Mouse (Mus musculus): Measurements from ENCODE around the gene Olfr1195. TPM values are rescaled to one million over a fixed set of nuclear protein-coding genes. Genes with fewer than 3 reads are reported as not detected.

Olfr1195 gene
- not detected in 4 replicates for total RNA-seq (2023; ENCODE audit: inconsistent age)

GRCm38 (mm10) chr2:88689087-88689486 is at the start of gene Olfr1195:
Gene Olfr1195 (minus strand): TSS chr2:88689187.

GRCm38 (mm10) chr2:88732266-88732665 is 43.3 kb upstream of the Olfr1195 start, which contains the start of gene Olfr1197:
Gene Olfr1197 (minus strand): TSS chr2:88732366.

GRCm38 (mm10) chr2:88704497-88704896 is 15.5 kb upstream of the Olfr1195 start, which contains the start of gene Olfr1196:
Gene Olfr1196 (minus strand): TSS chr2:88704597.

GRCm38 (mm10) chr2:88675328-88675727 is 13.7 kb downstream of the Olfr1195 start, which contains the start of gene Olfr1193:
Gene Olfr1193 (plus strand): TSS chr2:88675628.

GRCm38 (mm10) chr2:88648209-88648608 is 40.8 kb downstream of the Olfr1195 start, which contains the start of gene Olfr1192-ps1:
Gene Olfr1192-ps1 (plus strand): TSS chr2:88648509.

GRCm38 (mm10) chr2:88640242-88640641 is 48.7 kb downstream of the Olfr1195 start, which contains the start of gene Olfr1191-ps1:
Gene Olfr1191-ps1 (plus strand): TSS chr2:88640542.

Other genes starting within 250 kb of the Olfr1195 start
- not detected in 4 replicates for gene Gm13757, start 240.1 kb downstream of the Olfr1195 start, total RNA-seq (2023; ENCODE audit: inconsistent age)
- gene Olfr1183, start 234.3 kb downstream of the Olfr1195 start, total RNA-seq (2023; ENCODE audit: inconsistent age): not detected in 4 replicates
- gene Olfr1184, start 205.6 kb downstream of the Olfr1195 start, total RNA-seq (2023; ENCODE audit: inconsistent age): not detected in 4 replicates
- gene Olfr1185-ps1, start 195.9 kb downstream of the Olfr1195 start, total RNA-seq (2023; ENCODE audit: inconsistent age): not detected in 4 replicates
- not detected in 4 replicates for gene Olfr1186, start 170.6 kb downstream of the Olfr1195 start, total RNA-seq (2023; ENCODE audit: inconsistent age)
- gene Olfr1188, start 132.3 kb downstream of the Olfr1195 start, total RNA-seq (2023; ENCODE audit: inconsistent age): not detected in 4 replicates
- not detected in 4 replicates for gene Olfr1189, start 102.7 kb downstream of the Olfr1195 start, total RNA-seq (2023; ENCODE audit: inconsistent age)
- 0.15 to 0.26 TPM (median 0.16 TPM) in 3 of 4 replicates, not detected in the other for gene Olfr1191-ps1, start 48.6 kb downstream of the Olfr1195 start, total RNA-seq (2023; ENCODE audit: inconsistent age)
- not detected in 4 replicates for gene Olfr1192-ps1, start 40.7 kb downstream of the Olfr1195 start, total RNA-seq (2023; ENCODE audit: inconsistent age)
- gene Olfr1193, start 13.6 kb downstream of the Olfr1195 start, total RNA-seq (2023; ENCODE audit: inconsistent age): not detected in 4 replicates
- not detected in 4 replicates for gene Olfr1196, start 15.4 kb upstream of the Olfr1195 start, total RNA-seq (2023; ENCODE audit: inconsistent age)
- gene Olfr1197, start 43.2 kb upstream of the Olfr1195 start, total RNA-seq (2023; ENCODE audit: inconsistent age): not detected in 4 replicates
- not detected in 4 replicates for gene Olfr1198, start 62.2 kb upstream of the Olfr1195 start, total RNA-seq (2023; ENCODE audit: inconsistent age)
- not detected in 4 replicates for gene Olfr1199, start 71.3 kb upstream of the Olfr1195 start, total RNA-seq (2023; ENCODE audit: inconsistent age)
- gene Olfr1200, start 81.3 kb upstream of the Olfr1195 start, total RNA-seq (2023; ENCODE audit: inconsistent age): not detected in 4 replicates
- gene Olfr1201, start 103.8 kb upstream of the Olfr1195 start, total RNA-seq (2023; ENCODE audit: inconsistent age): not detected in 4 replicates
- gene Olfr1202, start 125.3 kb upstream of the Olfr1195 start, total RNA-seq (2023; ENCODE audit: inconsistent age): not detected in 4 replicates
- gene Olfr1205, start 140.6 kb upstream of the Olfr1195 start, total RNA-seq (2023; ENCODE audit: inconsistent age): not detected in 4 replicates
- not detected in 4 replicates for gene Olfr1204, start 160.1 kb upstream of the Olfr1195 start, total RNA-seq (2023; ENCODE audit: inconsistent age)
- gene Olfr1206, start 174.0 kb upstream of the Olfr1195 start, total RNA-seq (2023; ENCODE audit: inconsistent age): not detected in 4 replicates
- gene Olfr1208, start 213.1 kb upstream of the Olfr1195 start, total RNA-seq (2023; ENCODE audit: inconsistent age): not detected in 4 replicates
- not detected in 4 replicates for gene Olfr1209, start 226.0 kb upstream of the Olfr1195 start, total RNA-seq (2023; ENCODE audit: inconsistent age)
- gene Olfr1211, start 248.9 kb upstream of the Olfr1195 start, total RNA-seq (2023; ENCODE audit: inconsistent age): not detected in 4 replicates